Mouse (Mus musculus) MEL (cell line): ENCODE data around the gene Speg. TPM values are rescaled to one million over a fixed set of nuclear protein-coding genes. Genes with fewer than 3 reads are reported as not detected.

Experiments used
- DNase-seq: peaks from one replicate; pipeline ENCODE4 v3.0.0; 2011; ENCODE audit warnings: low read depth, low spot score
- H3K27ac ChIP-seq: 2 replicates; pipeline ENCODE4 v1.5.1; 2012; ENCODE audit warnings: low read depth, mild to moderate bottlenecking, control low read depth, low read length, moderate library complexity; ENCODE audit not compliant: control insufficient read depth
- H3K27me3 ChIP-seq, 2 experiments: fragments of 150-350 bp in 1 of 2; sonication (generic) in 1 of 2; 2 replicates each; pipeline ENCODE4 v1.6.1; 2012; ENCODE audit warnings: low read length in 2 of 2, mild to moderate bottlenecking in 2 of 2, improper control_type of control experiment in 1 of 2, moderate library complexity in 1 of 2; ENCODE audit not compliant: insufficient read depth in 2 of 2, control insufficient read depth in 1 of 2
- H3K36me3 ChIP-seq, 2 experiments: 2 replicates each; pipeline ENCODE4 v1.6.1; 2012 to 2014; ENCODE audit warnings: low read length in 2 of 2, improper control_type of control experiment in 1 of 2, inconsistent platforms in 1 of 2, mild to moderate bottlenecking in 1 of 2; ENCODE audit not compliant: insufficient read depth in 2 of 2, control insufficient read depth in 1 of 2
- H3K4me1 ChIP-seq, 2 experiments: fragments of 150-350 bp in 1 of 2; sonication (generic) in 1 of 2; 2 replicates each; pipeline ENCODE4 v1.6.1; 2012; ENCODE audit warnings: low read length in 2 of 2, improper control_type of control experiment in 1 of 2, mild to moderate bottlenecking in 1 of 2; ENCODE audit not compliant: insufficient read depth in 2 of 2, control insufficient read depth in 1 of 2
- H3K4me3 ChIP-seq, 2 experiments: fragments of 150-350 bp in 1 of 2; sonication (generic) in 1 of 2; 2 replicates each; pipeline ENCODE4 v1.5.1; 2012; ENCODE audit warnings: low read depth in 2 of 2, low read length in 2 of 2, mild to moderate bottlenecking in 2 of 2, moderate library complexity in 2 of 2, control low read depth in 1 of 2, improper control_type of control experiment in 1 of 2; ENCODE audit not compliant: control insufficient read depth in 1 of 2, insufficient read depth in 1 of 2
- H3K79me2 ChIP-seq: 2 replicates; pipeline ENCODE4 v1.6.1; 2012; ENCODE audit warnings: mild to moderate bottlenecking, low read length, moderate library complexity; ENCODE audit not compliant: control insufficient read depth, poor library complexity, insufficient read depth
- H3K9ac ChIP-seq: 2 replicates; pipeline ENCODE4 v1.6.1; 2012; ENCODE audit warnings: low read depth, mild to moderate bottlenecking, control low read depth, low read length, moderate library complexity; ENCODE audit not compliant: control insufficient read depth, poor library complexity, severe bottlenecking
- H3K9me3 ChIP-seq: fragments of 150-350 bp; sonication (generic); replicated peaks from 2 replicates; pipeline ENCODE4 v1.6.1; 2012; ENCODE audit warnings: mild to moderate bottlenecking, low read length, improper control_type of control experiment, moderate library complexity; ENCODE audit not compliant: insufficient read depth
- BHLHE40 ChIP-seq: IDR thresholded peaks from 2 replicates; pipeline ENCODE4 v1.6.1; 2012; ENCODE audit warnings: low read depth, mild to moderate bottlenecking, inconsistent platforms, low read length, improper control_type of control experiment, borderline replicate concordance
- CTCF ChIP-seq, 3 experiments: IDR thresholded peaks in 2 of 3; conservative IDR thresholded peaks in 1 of 3; 2 replicates each; pipeline ENCODE4 v1.5.1; 2011 to 2012; ENCODE audit warnings: low read length in 3 of 3, low read depth in 2 of 3, mild to moderate bottlenecking in 2 of 3, improper control_type of control experiment in 1 of 3, inconsistent platforms in 1 of 3, mixed read lengths in 1 of 3, moderate library complexity in 1 of 3; ENCODE audit not compliant: control insufficient read depth in 1 of 3, insufficient read depth in 1 of 3, poor library complexity in 1 of 3, severe bottlenecking in 1 of 3
- ELF1 ChIP-seq: IDR thresholded peaks from 2 replicates; pipeline ENCODE4 v1.6.1; 2014; ENCODE audit warnings: low read depth, mild to moderate bottlenecking, inconsistent platforms, low read length, improper control_type of control experiment, moderate library complexity
- ETS1 ChIP-seq: IDR thresholded peaks from 2 replicates; pipeline ENCODE4 v1.6.1; 2012; ENCODE audit warnings: low read depth, mild to moderate bottlenecking, inconsistent platforms, low read length, improper control_type of control experiment, moderate library complexity
- KAT2A ChIP-seq: conservative IDR thresholded peaks from 2 replicates; pipeline ENCODE4 v1.6.1; 2012; ENCODE audit warnings: low read depth, low read length, improper control_type of control experiment, inconsistent platforms
- MAFK ChIP-seq: IDR thresholded peaks from 2 replicates; pipeline ENCODE4 v1.6.1; 2011; ENCODE audit warnings: low read depth, mild to moderate bottlenecking, low read length, improper control_type of control experiment, borderline replicate concordance
- MEF2A ChIP-seq: IDR thresholded peaks from 2 replicates; pipeline ENCODE4 v1.6.1; 2014; ENCODE audit warnings: low read depth, mild to moderate bottlenecking, inconsistent platforms, low read length, improper control_type of control experiment; ENCODE audit not compliant: poor library complexity, insufficient replicate concordance, severe bottlenecking; ENCODE audit errors: extremely low read depth
- MXI1 ChIP-seq: IDR thresholded peaks from 2 replicates; pipeline ENCODE4 v1.6.1; 2011; ENCODE audit warnings: mild to moderate bottlenecking, low read depth, low read length, improper control_type of control experiment
- MYB ChIP-seq: IDR thresholded peaks from 2 replicates; pipeline ENCODE4 v1.6.1; 2011; ENCODE audit warnings: mild to moderate bottlenecking, low read depth, low read length, improper control_type of control experiment
- MYC ChIP-seq: IDR thresholded peaks from 2 replicates; pipeline ENCODE4 v1.6.1; 2011; ENCODE audit warnings: low read depth, mild to moderate bottlenecking, low read length, improper control_type of control experiment, moderate library complexity
- NELFE ChIP-seq: IDR thresholded peaks from 2 replicates; pipeline ENCODE4 v1.6.1; 2011; ENCODE audit warnings: low read depth, low read length, improper control_type of control experiment
- NRF1 ChIP-seq: IDR thresholded peaks from 2 replicates; pipeline ENCODE4 v1.6.1; 2014; ENCODE audit warnings: low read depth, mild to moderate bottlenecking, inconsistent platforms, low read length, improper control_type of control experiment, moderate library complexity; ENCODE audit not compliant: poor library complexity, insufficient read depth, severe bottlenecking
- POLR2AphosphoS2 ChIP-seq: IDR thresholded peaks from 2 replicates; pipeline ENCODE4 v1.6.1; 2011; ENCODE audit warnings: low read length, improper control_type of control experiment
- RAD21 ChIP-seq: IDR thresholded peaks from 2 replicates; pipeline ENCODE4 v1.6.1; 2011; ENCODE audit warnings: mild to moderate bottlenecking, low read depth, low read length, improper control_type of control experiment
- RCOR1 ChIP-seq: IDR thresholded peaks from 2 replicates; pipeline ENCODE4 v1.6.1; 2012; ENCODE audit warnings: low read depth, mild to moderate bottlenecking, inconsistent platforms, low read length, improper control_type of control experiment
- SMC3 ChIP-seq: IDR thresholded peaks from 2 replicates; pipeline ENCODE4 v1.6.1; 2011; ENCODE audit warnings: low read depth, low read length, improper control_type of control experiment
- TAL1 ChIP-seq: IDR thresholded peaks from 2 replicates; pipeline ENCODE4 v1.6.1; 2012; ENCODE audit warnings: mild to moderate bottlenecking, inconsistent platforms, low read length, moderate library complexity, mixed read lengths
- USF1 ChIP-seq: IDR thresholded peaks from 2 replicates; pipeline ENCODE4 v1.6.1; 2014; ENCODE audit warnings: low read depth, mild to moderate bottlenecking, inconsistent platforms, low read length, improper control_type of control experiment, moderate library complexity
- ZC3H11A ChIP-seq: IDR thresholded peaks from 2 replicates; pipeline ENCODE4 v1.6.1; 2012; ENCODE audit warnings: low read depth, mild to moderate bottlenecking, inconsistent platforms, low read length, improper control_type of control experiment
- ZMIZ1 ChIP-seq: IDR thresholded peaks from 2 replicates; pipeline ENCODE4 v1.6.1; 2012; ENCODE audit warnings: low read depth, mild to moderate bottlenecking, inconsistent platforms, low read length, improper control_type of control experiment, moderate library complexity
- ZNF384 ChIP-seq: IDR thresholded peaks from 2 replicates; pipeline ENCODE4 v1.6.1; 2012; ENCODE audit warnings: low read depth, mild to moderate bottlenecking, inconsistent platforms, low read length, improper control_type of control experiment
- polyA plus RNA-seq, 2 experiments: library from polyadenylated mRNA; stranded (reverse) in 1 of 2; unstranded in 1 of 2; fragments of >175 nt in 1 of 2; fragments of >200 nt in 1 of 2; gene quantifications; 2 replicates each; pipeline versions ENCODE4 v1.2.1 to v1.2.4; 2012; ENCODE audit warnings: low replicate concordance in 2 of 2, low read depth in 1 of 2; ENCODE audit not compliant: insufficient read length in 2 of 2, insufficient read depth in 1 of 2, missing spikeins in 1 of 2
- total RNA-seq: library from RNA; depleted of rRNA; stranded (reverse); fragments of 300-350 nt; gene quantifications from 2 replicates; pipeline ENCODE4 v1.2.3, GENCODE M21; 2012

Speg gene
- total and polyA plus RNA-seq, 3 experiments = 1.7 to 9.5 TPM; not detected in 1

- Histone ChIP-seq H3K36me3 (no peaks in the 10 kb centered on the region), H3K27ac (no peak overlapping the region), H3K4me3 (no peak overlapping the region), H3K9me3 (no peaks in the 10 kb centered on the region), H3K27me3 (no peaks in the 10 kb centered on the region), H3K9ac (no peak overlapping the region), H3K4me1 (no peaks in the 10 kb centered on the region), H3K79me2 (no peaks in the 10 kb centered on the region)
- no peak for DNase-seq
- TF ChIP-seq MYC (no peak), RAD21 (no peak), ELF1 (no peak)
- TF ChIP-seq, all 39 proteins: peak for 0
Measured at GRCm38 (mm10) chr1:75399755-75400492, 24.8 kb downstream of the Speg start.

GRCm38 (mm10) chr1:75400493-75401115, 25.5 kb downstream of the Speg start:
- no peak for DNase-seq
- Histone ChIP-seq H3K79me2 (no peaks in the 10 kb centered on the region), H3K27me3 (no peaks in the 10 kb centered on the region), H3K4me3 (no peak overlapping the region), H3K4me1 (no peaks in the 10 kb centered on the region), H3K27ac (no peak overlapping the region), H3K9me3 (no peaks in the 10 kb centered on the region), H3K36me3 (no peaks in the 10 kb centered on the region), H3K9ac (no peak overlapping the region)
- no peak for TF ChIP-seq CTCF (IDR thresholded peaks at IDR 0.05 in 2 of 3, conservative IDR thresholded peaks at IDR 0.05 in 1 of 3; ENCODE audit: control insufficient read depth in 1 of 3, insufficient read depth in 1 of 3, low read depth in 2 of 3, low read length in 3 of 3, poor library complexity in 1 of 3, severe bottlenecking in 1 of 3)
- no peak for TF ChIP-seq ZMIZ1
- no peak for TF ChIP-seq USF1
- no peak for TF ChIP-seq KAT2A
- no peak for TF ChIP-seq SMC3
- no peak for TF ChIP-seq ETS1
- no peak for TF ChIP-seq MEF2A
- TF ChIP-seq MYB = no peak
- no peak for TF ChIP-seq TAL1
- TF ChIP-seq POLR2AphosphoS2 = no peak
- TF ChIP-seq ZNF384 = no peak
- TF ChIP-seq NELFE = no peak
- TF ChIP-seq ZC3H11A = no peak
- no peak for TF ChIP-seq NRF1
- TF ChIP-seq MXI1 = no peak
- no peak for TF ChIP-seq MAFK
- no peak for TF ChIP-seq RCOR1
- TF ChIP-seq BHLHE40 = no peak
